Mouse (Mus musculus): ENCODE data around the gene Wwox. TPM values are rescaled to one million over a fixed set of nuclear protein-coding genes. Genes with fewer than 3 reads are reported as not detected.

The Wwox gene
- polyA plus RNA-seq, 1 experiment from 2014 or later: 20.2 TPM

DNA sequence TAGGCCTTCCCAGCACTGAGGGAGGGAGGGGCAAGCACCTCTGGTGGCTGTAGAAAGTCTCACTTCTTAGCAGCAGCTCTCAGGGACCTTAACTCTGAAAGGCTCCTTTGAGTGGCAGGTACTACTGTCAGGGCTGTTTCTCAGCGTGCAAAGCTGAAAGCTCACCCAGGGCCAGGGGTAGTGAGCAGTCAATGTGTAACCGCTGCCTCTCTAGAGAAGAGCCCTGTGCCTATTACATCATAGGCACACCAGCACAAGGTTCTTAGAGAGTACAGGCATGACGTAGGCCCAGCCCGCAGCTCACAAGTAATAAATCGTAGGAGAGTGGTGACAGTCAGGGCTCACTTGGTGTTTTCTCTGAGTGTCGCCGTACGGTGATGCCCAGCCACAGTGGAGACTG lies 545.0 kb downstream of the Wwox start:
- peak; percentile 74; the same call in 1 of the 2 replicates for ATAC-seq (ENCODE audit: low FRiP score, low TSS enrichment)
- peaks cover 6% of the 10 kb centered on the region; the same call in 1 of the 2 replicates for H3K9me3 ChIP-seq (ENCODE audit: low read length)
- H3K27me3 ChIP-seq (ENCODE audit: insufficient read depth, low read length): no peaks in the 10 kb centered on the region

DNA sequence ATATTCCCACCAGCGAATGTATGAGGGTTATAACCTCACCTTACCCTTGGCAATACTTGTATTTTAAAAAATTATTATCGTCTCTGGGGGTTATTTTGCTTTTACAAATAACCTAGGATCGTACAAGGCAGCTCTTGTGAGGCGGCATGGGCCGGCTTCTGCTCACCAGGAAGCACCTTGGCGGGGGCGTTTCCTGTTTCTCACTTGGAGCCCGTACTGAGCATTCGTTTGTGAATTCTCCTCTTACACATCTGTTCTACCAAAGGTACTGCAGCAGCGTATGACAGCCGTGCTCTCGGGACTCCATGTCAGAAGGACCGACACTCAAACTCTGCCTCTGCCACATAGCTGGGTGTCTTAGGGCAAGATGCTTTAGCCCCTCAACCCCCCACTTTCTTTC lies 546.5 kb downstream of the Wwox start:
- no peak overlapping the region for H3K9ac ChIP-seq (replicated peaks; ENCODE audit: low read length)
- H3K27ac ChIP-seq (ENCODE audit: low read length): no peak overlapping the region
- H3K4me2 ChIP-seq (replicated peaks; ENCODE audit: low read depth, low read length): no peak overlapping the region
- H3K9me3 ChIP-seq (ENCODE audit: low read length): peaks cover 1% of the 10 kb centered on the region; the same call in 1 of the 2 replicates
- ATAC-seq (ENCODE audit: low FRiP score, low TSS enrichment): no peak
- no peaks in the 10 kb centered on the region for H3K36me3 ChIP-seq (ENCODE audit: insufficient read depth, low read length)
- no peaks in the 10 kb centered on the region for H3K27me3 ChIP-seq (ENCODE audit: insufficient read depth, low read length)
- H3K4me1 ChIP-seq (ENCODE audit: insufficient read depth, low read length): no peaks in the 10 kb centered on the region
- no peak overlapping the region for H3K4me3 ChIP-seq (ENCODE audit: low read length)
- 65% methylated on average over 13 of the region's 13 CpGs for WGBS

More for the DNA sequence above, 545.0 kb downstream of the Wwox start:
- Histone ChIP-seq H3K4me2 (replicated peaks; ENCODE audit: low read depth, low read length) (no peak overlapping the region), H3K4me1 (ENCODE audit: insufficient read depth, low read length) (no peaks in the 10 kb centered on the region), H3K4me3 (ENCODE audit: low read length) (no peak overlapping the region), H3K36me3 (ENCODE audit: insufficient read depth, low read length) (no peaks in the 10 kb centered on the region), H3K9ac (replicated peaks; ENCODE audit: low read length) (no peak overlapping the region), H3K27ac (ENCODE audit: low read length) (no peak overlapping the region)
- 64% methylated on average over 8 of the region's 8 CpGs for WGBS

DNA sequence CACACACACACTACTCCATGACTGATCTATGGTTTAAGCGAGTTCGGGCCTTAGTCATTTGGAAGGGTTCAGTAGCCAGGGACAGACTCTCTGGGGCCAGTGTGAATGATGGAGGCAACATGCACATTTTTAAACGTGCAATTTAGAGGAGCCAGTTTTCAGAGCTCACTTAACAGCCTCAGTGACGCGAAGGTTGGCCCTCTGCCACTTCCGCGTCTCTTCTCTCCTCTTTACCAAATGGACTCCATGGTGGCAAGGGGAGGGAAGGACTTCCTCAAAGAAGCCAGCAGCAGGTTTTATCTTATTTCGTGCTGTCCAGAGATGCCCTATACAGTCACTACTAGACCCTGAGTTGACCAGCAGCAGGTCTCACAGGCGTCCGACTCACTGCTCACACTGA lies 547.5 kb downstream of the Wwox start:
- no peaks in the 10 kb centered on the region; the same call in 1 of the 2 replicates for H3K4me1 ChIP-seq (ENCODE audit: insufficient read depth, low read length)
- H3K4me2 ChIP-seq (replicated peaks; ENCODE audit: low read depth, low read length): no peak overlapping the region
- H3K9me3 ChIP-seq (ENCODE audit: low read length): no peaks in the 10 kb centered on the region
- no peak overlapping the region for H3K4me3 ChIP-seq (ENCODE audit: low read length)
- H3K9ac ChIP-seq (replicated peaks; ENCODE audit: low read length): no peak overlapping the region
- no peaks in the 10 kb centered on the region for H3K27me3 ChIP-seq (ENCODE audit: insufficient read depth, low read length)
- no peak for ATAC-seq (ENCODE audit: low FRiP score, low TSS enrichment)
- WGBS: 74% methylated on average over 10 of the region's 10 CpGs
- H3K36me3 ChIP-seq (ENCODE audit: insufficient read depth, low read length): no peaks in the 10 kb centered on the region
- H3K27ac ChIP-seq (ENCODE audit: low read length): no peak overlapping the region

DNA sequence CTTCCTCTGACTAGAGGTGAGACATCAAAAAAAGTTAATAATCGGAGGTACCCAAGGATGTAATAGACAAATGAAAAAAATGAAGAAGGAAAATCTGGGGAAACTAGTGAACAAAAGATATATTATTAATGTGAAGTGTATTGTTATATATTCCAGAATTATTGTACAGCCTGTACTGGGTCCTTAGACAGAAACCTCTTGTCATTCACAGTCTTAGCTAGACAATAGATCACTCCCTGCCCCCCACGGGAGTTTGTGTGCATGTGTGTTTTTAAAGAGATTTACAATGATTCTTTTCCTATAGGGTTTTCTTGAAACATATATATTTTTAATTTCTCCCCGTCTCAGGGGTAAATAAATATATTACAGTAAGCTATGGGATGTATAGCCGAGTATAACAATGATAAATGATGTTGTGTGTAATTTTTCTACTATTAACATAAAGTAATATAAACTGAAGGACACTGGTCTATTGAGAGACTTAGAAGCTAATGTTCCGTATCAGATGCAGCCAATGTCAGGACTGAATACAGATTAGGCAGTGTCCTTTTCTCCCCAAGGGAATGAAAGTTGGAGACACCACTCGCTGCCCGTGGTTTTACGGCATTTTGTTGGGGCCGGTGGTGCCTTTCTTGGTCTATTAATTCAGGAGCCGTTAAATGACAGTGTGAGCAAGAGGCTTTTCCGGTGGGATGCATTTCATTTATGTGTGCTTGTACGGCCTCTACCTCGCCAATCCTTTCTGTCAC lies 551.6 kb downstream of the Wwox start:
- Histone ChIP-seq H3K9ac (replicated peaks; ENCODE audit: low read length) (no peak overlapping the region), H3K36me3 (ENCODE audit: insufficient read depth, low read length) (no peaks in the 10 kb centered on the region), H3K4me2 (replicated peaks; ENCODE audit: low read depth, low read length) (peak overlapping the region; percentile 22; the same call in 1 of the 2 replicates), H3K9me3 (ENCODE audit: low read length) (no peaks in the 10 kb centered on the region), H3K27ac (ENCODE audit: low read length) (no peak overlapping the region), H3K4me3 (ENCODE audit: low read length) (no peak overlapping the region), H3K4me1 (ENCODE audit: insufficient read depth, low read length) (no peaks in the 10 kb centered on the region; the same call in 1 of the 2 replicates), H3K27me3 (ENCODE audit: insufficient read depth, low read length) (no peaks in the 10 kb centered on the region)
- ATAC-seq (ENCODE audit: low FRiP score, low TSS enrichment): no peak
- 26% methylated on average over 13 of the region's 13 CpGs for WGBS

DNA sequence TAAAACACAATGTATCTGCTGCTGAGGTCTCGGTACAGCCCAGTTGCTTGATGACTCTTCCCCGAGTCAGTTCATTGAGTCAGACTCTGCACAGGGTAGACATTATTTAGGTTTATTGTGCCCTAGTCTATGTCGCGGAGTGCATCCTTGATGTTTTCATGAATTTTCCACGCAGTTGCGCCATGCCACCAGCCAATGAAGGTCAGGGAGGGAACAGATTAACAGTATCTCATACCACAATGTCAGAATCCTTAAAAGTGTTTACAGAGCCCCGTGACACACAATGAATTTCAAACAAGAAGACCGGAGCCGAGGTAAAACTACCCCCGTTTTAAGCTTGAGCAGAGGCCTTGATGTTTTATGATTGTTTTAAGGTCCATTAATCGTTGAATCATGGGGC lies 561.3 kb downstream of the Wwox start:
- WGBS: 29% methylated on average over 11 of the region's 11 CpGs
- Histone ChIP-seq H3K4me3 (ENCODE audit: low read length) (no peak overlapping the region), H3K27me3 (ENCODE audit: insufficient read depth, low read length) (no peaks in the 10 kb centered on the region), H3K9ac (replicated peaks; ENCODE audit: low read length) (no peak overlapping the region), H3K36me3 (ENCODE audit: insufficient read depth, low read length) (no peaks in the 10 kb centered on the region), H3K9me3 (ENCODE audit: low read length) (peaks cover 5% of the 10 kb centered on the region; the same call in 1 of the 2 replicates), H3K4me2 (replicated peaks; ENCODE audit: low read depth, low read length) (no peak overlapping the region), H3K4me1 (ENCODE audit: insufficient read depth, low read length) (no peaks in the 10 kb centered on the region), H3K27ac (ENCODE audit: low read length) (no peak overlapping the region)
- ATAC-seq (ENCODE audit: low FRiP score, low TSS enrichment): no peak

DNA sequence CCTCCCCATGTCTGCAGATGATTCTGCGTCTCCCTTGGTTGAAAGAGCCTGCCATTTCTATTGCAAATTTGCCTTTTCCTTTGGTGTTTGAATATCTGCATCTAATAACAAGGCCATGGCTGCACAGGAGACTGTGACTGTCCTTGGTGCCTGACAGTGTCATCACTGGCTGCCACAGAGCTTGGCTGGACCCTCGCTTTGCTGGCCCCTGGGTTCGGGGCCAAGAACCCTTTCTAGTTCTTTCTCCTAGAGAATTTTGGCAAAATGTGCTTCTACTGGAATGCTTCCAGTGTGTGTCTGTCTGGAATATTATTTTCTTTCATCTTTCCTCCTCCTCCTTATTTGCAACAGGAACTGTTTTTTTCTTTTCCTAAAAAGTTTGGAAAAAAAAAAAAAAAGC lies 565.6 kb downstream of the Wwox start:
- no peaks in the 10 kb centered on the region for H3K36me3 ChIP-seq (ENCODE audit: insufficient read depth, low read length)
- H3K4me1 ChIP-seq (ENCODE audit: insufficient read depth, low read length): peaks cover 16% of the 10 kb centered on the region
- H3K27ac ChIP-seq (ENCODE audit: low read length): no peak overlapping the region
- H3K9ac ChIP-seq (replicated peaks; ENCODE audit: low read length): no peak overlapping the region
- no peak overlapping the region for H3K4me2 ChIP-seq (replicated peaks; ENCODE audit: low read depth, low read length)
- no peaks in the 10 kb centered on the region for H3K27me3 ChIP-seq (ENCODE audit: insufficient read depth, low read length)
- WGBS: 82% methylated on average over 3 of the region's 3 CpGs
- H3K4me3 ChIP-seq (ENCODE audit: low read length): no peak overlapping the region
- H3K9me3 ChIP-seq (ENCODE audit: low read length): no peaks in the 10 kb centered on the region
- no peak for ATAC-seq (ENCODE audit: low FRiP score, low TSS enrichment)

DNA sequence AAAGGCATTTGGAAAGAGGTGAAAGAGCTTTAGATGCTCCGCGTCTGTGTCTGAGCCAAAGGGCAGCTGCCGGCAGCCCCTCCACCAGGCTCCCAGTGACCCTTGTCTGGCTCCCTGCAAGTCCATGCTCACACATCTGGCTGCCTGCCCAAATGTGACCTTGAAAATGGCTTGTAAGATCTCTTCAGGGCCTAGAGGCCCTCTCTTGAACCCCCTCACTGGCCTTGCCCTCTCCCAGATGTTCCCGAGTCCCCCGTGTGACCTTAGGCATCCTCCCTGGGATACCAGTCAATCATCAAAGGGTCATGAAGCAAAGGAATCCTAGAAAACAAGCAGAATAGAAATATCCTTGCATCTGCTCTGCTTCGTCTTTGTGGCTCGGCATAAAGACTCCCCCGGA lies 567.1 kb downstream of the Wwox start:
- ATAC-seq (ENCODE audit: low FRiP score, low TSS enrichment): no peak; the same call in 1 of the 2 replicates
- H3K27ac ChIP-seq (ENCODE audit: low read length): no peak overlapping the region
- no peak overlapping the region for H3K4me3 ChIP-seq (ENCODE audit: low read length)

DNA sequence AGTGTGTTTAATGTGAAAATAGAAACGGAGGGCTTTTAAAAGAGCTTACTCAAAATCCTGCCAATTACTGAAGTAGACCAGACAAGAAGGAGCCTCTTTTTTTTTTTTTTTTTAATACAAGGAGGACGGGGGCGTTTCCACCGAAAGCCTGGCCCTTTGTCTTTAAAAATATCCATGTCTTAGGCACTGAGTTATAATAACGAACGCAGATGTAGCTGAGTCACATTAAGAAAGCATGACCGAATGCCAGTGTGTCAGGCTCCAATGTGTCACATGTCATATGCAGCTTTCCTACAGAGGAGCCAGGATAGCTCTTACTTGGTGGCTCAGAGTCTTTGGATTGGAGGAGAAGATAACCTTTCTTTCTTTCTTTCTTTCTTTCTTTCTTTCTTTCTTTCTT lies 567.8 kb downstream of the Wwox start:
- Histone ChIP-seq H3K4me2 (replicated peaks; ENCODE audit: low read depth, low read length) (no peak overlapping the region), H3K9ac (replicated peaks; ENCODE audit: low read length) (no peak overlapping the region), H3K27ac (ENCODE audit: low read length) (no peak overlapping the region), H3K9me3 (ENCODE audit: low read length) (no peaks in the 10 kb centered on the region), H3K4me1 (ENCODE audit: insufficient read depth, low read length) (peaks cover 26% of the 10 kb centered on the region), H3K27me3 (ENCODE audit: insufficient read depth, low read length) (no peaks in the 10 kb centered on the region), H3K36me3 (ENCODE audit: insufficient read depth, low read length) (no peaks in the 10 kb centered on the region), H3K4me3 (ENCODE audit: low read length) (no peak overlapping the region)
- 67% methylated on average over 7 of the region's 7 CpGs for WGBS
- ATAC-seq (ENCODE audit: low FRiP score, low TSS enrichment): no peak

More for the DNA sequence above, 567.1 kb downstream of the Wwox start:
- Histone ChIP-seq H3K36me3 (ENCODE audit: insufficient read depth, low read length) (no peaks in the 10 kb centered on the region), H3K4me2 (replicated peaks; ENCODE audit: low read depth, low read length) (no peak overlapping the region), H3K27me3 (ENCODE audit: insufficient read depth, low read length) (no peaks in the 10 kb centered on the region), H3K4me1 (ENCODE audit: insufficient read depth, low read length) (peaks cover 26% of the 10 kb centered on the region), H3K9me3 (ENCODE audit: low read length) (no peaks in the 10 kb centered on the region), H3K9ac (replicated peaks; ENCODE audit: low read length) (no peak overlapping the region)
- 32% methylated on average over 8 of the region's 8 CpGs for WGBS

DNA sequence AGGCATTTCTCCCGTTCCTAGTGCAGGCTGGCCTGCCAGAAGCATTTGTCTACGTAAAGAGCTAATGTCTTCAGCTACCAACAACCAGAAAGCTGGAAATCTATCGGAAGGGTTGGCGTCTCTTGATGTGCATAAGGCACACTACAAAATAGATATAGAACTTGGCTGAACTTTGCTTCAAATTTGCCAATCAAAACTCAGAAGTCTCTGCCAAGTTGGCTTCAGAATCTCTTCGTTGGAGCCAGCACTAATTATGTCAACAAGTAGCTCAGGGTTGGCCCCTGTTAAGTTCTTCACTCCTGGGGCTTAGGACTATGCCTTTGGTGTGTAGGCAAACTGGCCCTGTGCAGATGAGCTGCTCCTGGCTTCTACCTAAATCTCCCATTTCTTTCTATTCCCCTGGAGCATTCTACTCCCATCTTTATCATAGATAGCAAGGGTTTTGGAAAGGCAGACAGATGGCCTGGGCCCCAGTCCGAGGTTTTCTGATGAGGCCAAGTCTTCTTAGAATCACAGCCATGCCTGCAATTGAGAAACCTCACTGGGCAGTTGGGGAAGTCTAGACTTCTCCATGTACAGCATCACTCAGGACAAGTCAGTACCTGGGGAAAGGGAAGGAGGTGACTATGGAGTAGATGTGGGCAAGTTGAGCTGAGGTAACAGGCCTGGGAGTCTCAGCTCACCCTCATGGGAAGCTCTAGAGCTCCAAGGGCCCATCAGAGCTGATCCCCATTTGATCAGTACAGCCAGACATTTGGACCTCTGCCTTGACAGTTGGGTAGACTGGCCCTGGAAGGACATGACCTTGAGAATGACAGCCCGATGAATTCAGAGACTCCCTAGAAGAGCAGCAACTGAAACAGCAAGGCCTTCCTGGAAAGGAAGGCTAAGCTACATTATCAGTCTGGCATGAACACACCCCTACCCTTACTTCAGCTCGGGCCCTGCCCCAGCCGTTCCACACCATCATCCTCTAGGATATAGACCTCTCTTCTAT lies 569.5 kb downstream of the Wwox start:
- H3K4me2 ChIP-seq (replicated peaks; ENCODE audit: low read depth, low read length): no peak overlapping the region
- H3K4me3 ChIP-seq (ENCODE audit: low read length): no peak overlapping the region
- 85% methylated on average over 9 of the region's 9 CpGs for WGBS
- no peak overlapping the region for H3K27ac ChIP-seq (ENCODE audit: low read length)
- H3K4me1 ChIP-seq (ENCODE audit: insufficient read depth, low read length): peaks cover 26% of the 10 kb centered on the region
- no peaks in the 10 kb centered on the region for H3K27me3 ChIP-seq (ENCODE audit: insufficient read depth, low read length)
- H3K9ac ChIP-seq (replicated peaks; ENCODE audit: low read length): no peak overlapping the region
- ATAC-seq (ENCODE audit: low FRiP score, low TSS enrichment): no peak
- no peaks in the 10 kb centered on the region for H3K36me3 ChIP-seq (ENCODE audit: insufficient read depth, low read length)
- H3K9me3 ChIP-seq (ENCODE audit: low read length): no peaks in the 10 kb centered on the region

Measured in kidney, embryonic 16.5 days (tissue).